Mouse (Mus musculus) frontal cortex, postnatal 25 days (tissue): Measurements from ENCODE around the gene Qk.

Experiments used
- DNase-seq, 2 experiments: peaks; one replicate each; pipeline ENCODE4 v3.0.0; 2022; ENCODE audit warnings: low spot score in 2 of 2

Gene Qk

GRCm38 (mm10) chr17:10326596-10327045, 7.0 kb upstream of the Qk start:
- no peak for DNase-seq

GRCm38 (mm10) chr17:10325921-10326320, 6.3 kb upstream of the Qk start:
- DNase-seq, result peak in 1 of 2 experiments; percentile 3

DNA sequence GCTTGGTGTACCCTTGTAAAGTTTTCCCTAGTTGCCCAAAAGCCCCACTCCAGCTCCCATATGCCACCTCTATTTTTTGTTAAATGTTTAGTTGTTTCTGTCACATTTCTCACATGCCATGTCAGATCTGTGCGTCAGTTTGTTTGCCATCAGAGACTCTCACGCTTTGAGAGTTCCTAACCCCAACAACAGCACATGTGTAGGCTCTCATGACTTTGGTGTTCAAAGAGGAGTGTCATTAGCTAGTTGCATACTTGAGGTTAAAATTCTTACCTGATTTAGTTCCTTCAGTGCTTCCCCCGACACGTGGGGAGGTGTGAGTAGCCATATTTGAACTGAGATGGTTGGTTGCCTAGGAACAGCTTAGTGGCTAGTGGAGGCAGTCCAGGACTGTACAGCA, 2.1 kb upstream of the Qk start:
- no peak for DNase-seq

GRCm38 (mm10) chr17:10321092-10321491, 1.4 kb upstream of the Qk start:
- DNase-seq, result no peak

GRCm38 (mm10) chr17:10320456-10320790, 769 bp upstream of the Qk start:
- DNase-seq, result no peak

GRCm38 (mm10) chr17:10319431-10319684, 296 bp downstream of the Qk start:
- no peak for DNase-seq

DNA sequence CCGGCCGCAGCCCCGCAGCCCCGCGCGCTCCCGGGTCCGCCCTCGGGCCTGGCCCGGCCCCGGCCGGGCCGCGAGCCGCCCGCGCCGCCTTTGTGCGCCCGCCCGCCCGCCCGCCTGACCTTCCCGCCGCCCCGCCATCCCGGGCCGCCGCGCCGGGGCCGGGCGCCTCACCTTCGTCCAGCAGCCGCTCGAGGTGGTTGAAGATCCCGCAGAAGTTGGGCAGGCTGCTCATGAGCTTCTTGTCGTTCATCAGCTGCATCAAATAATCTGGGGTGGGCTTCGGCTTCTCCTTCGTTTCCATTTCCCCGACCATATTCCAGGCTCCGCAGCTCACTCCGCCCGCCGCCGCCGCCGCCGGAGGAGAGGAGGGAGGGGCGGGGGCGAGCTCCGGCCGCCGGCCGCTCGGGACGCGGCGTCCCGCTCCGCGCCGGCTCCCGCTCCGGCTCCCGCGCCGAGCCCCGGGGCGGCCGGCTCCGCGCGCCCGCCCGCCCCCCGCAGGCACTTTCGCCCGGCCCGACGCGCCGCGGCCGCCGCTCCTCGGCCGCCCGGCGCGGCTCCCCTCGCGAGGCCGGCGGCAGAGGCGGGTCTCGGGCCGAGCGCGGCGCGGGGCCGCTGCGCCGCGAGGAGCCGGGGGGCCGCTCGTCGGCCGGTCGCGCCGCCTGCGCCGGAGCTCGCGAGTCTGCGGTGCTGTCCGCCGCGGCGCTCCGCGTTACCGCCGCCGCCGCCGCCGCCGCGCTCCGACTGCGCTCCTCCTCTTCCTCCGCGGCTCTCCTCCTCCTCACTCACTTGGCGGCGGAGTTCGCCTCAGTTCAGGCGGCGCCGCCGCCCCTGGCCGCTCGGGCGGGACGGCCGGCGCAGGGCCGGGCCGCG, 858 bp downstream of the Qk start:
- no peak for DNase-seq

- DNase-seq, result no peak
Measured at GRCm38 (mm10) chr17:10317981-10318551, 1.6 kb downstream of the Qk start.

- DNase-seq, result no peak
Measured at GRCm38 (mm10) chr17:10317186-10317585, 2.5 kb downstream of the Qk start.

DNA sequence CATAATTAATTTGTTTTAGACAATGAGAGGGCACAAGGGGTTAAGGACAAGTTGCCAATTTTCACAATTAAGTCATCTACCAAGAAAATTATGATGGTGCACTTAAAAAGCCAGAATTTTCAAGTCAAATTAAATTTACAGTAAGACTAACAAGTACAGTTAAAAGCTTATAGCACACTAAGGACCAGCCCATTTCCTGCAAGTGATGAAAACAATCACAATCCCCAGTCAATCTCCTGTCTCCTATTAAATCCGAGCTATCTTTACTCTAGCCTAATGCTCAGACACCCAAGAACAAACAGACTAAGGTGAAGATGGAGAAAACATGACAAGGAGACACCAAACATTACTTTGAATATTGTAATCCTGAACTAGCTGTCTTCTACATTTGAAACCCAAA, 3.2 kb downstream of the Qk start:
- no peak for DNase-seq

DNA sequence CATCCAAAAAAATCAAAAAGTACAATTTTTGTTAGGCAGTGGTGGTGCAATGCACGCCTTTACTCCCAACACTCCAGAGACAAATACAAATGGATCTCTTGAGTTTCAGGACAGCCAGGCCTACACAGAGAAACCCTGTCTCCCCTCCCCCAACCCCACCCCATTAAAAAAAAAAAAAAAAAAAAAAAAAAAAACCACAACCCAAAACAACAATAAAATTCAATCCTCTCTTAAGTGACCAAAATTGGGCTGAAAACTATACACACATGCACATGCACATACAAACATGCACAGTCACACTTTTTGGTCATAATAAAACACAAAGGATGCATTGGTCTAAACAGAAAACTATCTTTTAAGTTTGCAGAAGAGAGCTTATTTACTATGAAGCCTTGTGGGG, 9.6 kb downstream of the Qk start:
- DNase-seq, result no peak

DNA sequence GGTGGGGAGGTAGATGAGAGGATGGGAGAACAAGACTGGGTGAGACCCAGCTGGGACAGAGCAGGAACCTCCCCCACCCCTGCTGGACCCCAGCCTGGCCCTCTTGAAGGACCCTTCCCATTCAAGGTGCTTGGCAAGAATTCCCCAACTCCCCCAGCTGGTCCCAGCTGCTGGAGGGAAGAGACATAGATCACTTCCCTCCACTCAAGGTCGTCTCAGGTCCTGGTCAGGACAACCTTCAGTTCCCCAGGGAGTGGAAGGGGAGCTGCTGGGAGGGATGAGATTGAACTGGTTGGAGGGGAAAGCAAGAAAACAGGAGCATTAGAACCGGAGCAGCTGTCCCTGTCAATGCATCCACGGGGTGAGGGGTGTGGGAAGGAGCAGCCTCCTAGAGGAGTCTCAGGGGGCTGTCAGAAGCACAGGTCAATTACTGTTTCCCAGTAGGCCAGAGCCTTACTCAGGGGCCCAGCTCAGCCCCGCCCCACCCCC, 10.5 kb downstream of the Qk start:
- no peak for DNase-seq

GRCm38 (mm10) chr17:10306424-10306823, 13.2 kb downstream of the Qk start:
- no peak for DNase-seq

DNA sequence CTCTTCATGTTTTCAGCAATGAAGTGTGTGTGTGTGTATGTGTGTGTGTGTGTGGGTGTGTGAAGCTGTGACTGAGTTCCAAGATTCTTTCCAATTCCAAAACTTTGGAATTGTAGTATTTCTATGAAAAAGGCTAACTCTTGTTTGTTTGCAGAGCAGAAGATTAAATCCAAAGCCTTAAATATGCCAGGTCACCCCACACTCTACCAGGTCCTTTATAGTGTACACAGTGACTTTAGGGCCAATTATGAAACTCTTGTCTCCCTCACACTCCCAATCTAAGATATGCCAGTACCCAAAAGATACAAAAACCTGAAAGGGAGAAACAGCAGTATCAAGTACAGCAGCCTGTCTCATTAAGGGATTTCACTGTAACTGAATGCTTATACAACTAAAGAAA, 15.7 kb downstream of the Qk start:
- DNase-seq, result no peak

DNA sequence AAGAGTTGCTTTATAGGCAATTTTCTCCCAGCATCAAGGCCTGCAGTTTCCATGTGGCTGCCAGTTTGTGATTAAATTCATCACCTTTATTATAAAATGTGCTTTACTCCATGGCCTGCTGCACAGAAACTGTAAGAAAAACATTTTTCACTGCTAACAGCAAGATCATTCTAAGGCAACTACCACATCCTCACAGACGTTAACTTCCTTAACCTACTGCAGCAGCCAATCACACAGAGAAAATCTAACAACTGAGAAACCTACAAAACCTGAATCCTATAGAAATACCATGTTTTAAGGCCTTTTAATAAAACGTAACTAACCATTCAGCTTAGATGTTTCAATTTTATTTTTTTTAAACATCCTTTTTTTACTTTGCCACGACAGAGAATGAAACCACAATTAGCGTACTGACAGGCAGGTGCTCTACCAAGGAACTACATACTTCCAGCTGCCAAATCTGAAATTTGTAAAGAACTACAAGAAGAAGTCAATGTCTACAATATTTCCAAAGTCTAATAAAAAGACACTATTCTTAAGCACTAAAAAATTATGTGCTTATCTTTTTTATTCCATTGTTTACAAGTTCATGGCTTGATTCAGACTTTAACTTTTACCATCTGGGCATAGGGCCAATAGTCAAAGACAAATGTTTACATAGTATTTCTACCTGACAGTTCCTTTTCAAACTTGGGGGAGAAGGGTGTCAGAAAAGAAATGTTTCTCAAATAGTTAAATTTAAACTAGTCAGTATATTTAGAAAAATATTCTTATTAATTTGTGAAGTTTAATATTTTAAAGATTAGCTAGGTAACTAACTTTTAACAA, 18.5 kb downstream of the Qk start:
- DNase-seq, result no peak

DNA sequence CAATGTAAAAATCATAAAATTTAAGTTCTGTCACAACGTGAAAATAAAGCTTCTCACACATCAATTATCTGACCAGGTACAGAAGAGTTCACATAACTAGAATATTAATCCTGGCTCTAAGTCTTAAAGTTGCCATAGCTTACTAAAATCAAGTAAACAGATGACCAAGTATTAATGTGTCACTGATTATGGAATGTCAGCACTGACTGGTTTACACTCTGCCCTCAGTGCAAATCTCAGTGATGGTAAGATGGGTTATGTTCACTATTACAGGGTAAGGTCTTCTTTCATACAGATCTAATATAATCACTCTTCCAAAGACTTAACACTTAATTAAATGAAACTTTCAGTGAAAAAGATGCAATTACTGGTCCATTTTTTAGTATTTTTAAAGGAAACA, 20.3 kb downstream of the Qk start:
- no peak for DNase-seq

GRCm38 (mm10) chr17:10292520-10292919, 27.1 kb downstream of the Qk start:
- no peak for DNase-seq

DNA sequence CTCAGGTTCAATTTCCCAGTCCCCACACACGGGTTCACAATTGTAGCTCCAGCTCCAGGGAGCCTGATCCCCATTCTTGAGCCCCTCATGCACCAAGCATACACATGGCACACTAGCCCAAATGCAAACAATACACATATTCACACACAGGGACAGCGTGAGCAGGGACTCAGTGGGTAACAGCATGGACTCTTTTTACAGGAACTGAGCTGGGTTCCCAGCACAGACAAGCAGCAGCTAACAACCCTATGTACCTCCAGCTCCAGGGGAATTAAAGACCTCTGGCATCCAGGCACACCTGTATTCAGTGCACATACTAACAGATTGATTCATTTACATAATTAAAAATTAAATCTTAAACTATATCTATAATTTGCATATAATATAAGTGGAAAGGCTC, 34.9 kb downstream of the Qk start:
- no peak for DNase-seq

DNA sequence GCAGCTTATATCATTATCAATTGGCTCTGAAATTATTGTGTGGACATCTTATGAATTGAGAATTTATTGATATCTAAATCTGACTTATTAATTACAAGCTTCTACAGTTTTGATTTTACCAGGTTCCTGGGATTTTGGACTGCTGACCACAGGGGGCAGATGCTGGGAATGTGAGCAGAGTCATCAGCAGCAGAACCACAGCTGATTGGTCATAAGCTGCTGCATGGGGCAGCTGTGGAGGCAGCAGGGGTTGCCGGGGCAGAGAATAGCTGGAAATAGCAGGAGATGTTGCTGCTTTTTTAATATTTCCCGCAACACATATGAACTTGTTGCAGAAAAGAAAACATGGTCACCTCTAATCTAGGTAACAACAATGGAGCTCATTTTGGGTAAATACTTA, 40.1 kb downstream of the Qk start:
- DNase-seq, result no peak

DNA sequence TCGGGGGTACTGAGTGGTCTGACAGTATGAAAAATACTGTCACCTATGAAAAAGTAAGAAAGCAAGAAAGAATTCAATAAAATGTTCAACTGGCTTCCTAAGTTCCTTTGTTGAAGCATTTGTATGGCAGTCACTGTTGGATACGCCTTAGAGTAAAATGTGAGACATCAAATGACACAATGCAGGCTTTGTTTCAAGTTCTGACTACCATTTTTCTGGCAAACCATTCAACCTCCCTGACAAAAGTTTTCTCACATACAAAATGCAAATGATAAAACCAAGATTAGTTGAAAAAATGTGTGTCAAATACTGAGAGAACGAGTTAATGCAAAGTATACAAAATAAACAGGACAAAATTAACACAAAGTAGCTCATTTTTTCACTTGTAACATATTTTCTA, 50.1 kb downstream of the Qk start:
- DNase-seq, result no peak

DNA sequence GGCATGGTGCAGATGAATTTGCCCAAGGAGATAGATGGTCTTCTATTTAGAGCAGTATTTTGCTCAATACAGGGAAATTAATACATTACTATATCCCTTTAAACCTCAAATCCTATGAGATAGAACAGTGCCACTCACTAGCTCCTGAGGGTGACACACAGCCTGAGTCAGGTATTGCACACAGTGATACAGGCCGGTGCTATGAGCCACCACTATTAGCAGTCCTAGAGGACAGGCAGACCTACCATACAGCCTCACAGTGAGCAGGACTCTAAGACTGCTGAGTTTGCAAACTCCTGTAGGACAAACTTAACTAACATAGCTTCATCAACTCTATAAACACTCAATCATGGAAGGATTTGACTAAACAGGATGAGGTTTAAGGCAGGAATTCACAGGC, 51.2 kb downstream of the Qk start:
- no peak for DNase-seq

DNA sequence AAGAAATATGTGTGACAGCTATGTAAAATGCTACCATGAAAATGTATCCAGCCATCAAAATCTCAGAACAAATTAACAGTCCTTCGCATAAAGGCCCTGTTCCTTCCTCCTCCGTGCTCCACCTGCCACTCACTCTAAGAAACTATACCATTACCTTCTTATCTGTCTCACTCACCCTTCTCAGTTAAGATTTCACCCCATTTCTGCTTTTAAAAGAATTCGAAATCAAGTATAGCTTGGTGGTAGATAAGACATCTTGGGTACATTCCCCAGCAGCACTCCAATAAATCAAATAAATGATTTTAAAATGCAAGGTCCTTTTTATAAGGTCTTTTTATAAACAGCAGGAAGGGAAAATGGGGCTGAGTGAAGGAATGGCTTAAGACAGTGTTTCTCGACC, 53.4 kb downstream of the Qk start:
- DNase-seq, result no peak
